Mouse (Mus musculus) megakaryocyte, embryonic 14.5 days (primary cell): Measurements from ENCODE around the gene Cpvl. TPM values are rescaled to one million over a fixed set of nuclear protein-coding genes. Genes with fewer than 3 reads are reported as not detected.

Experiments
- H3K27me3 ChIP-seq: replicated peaks from 2 replicates; pipeline ENCODE3; 2012; ENCODE audit warnings: inconsistent platforms
- H3K36me3 ChIP-seq: replicated peaks from 2 replicates; pipeline ENCODE3; 2012; ENCODE audit warnings: low read length, inconsistent platforms, mixed read lengths
- H3K4me1 ChIP-seq: 2 replicates; pipeline ENCODE4 v1.6.1; 2012; ENCODE audit warnings: inconsistent platforms
- H3K4me3 ChIP-seq: replicated peaks from 2 replicates; pipeline ENCODE3; 2012; ENCODE audit warnings: moderate library complexity, mild to moderate bottlenecking, inconsistent platforms
- H3K9me3 ChIP-seq: 2 replicates; pipeline ENCODE4 v1.6.1; 2012; ENCODE audit warnings: inconsistent platforms
- FLI1 ChIP-seq: IDR thresholded peaks from 2 replicates; pipeline ENCODE4 v1.6.1; 2012; ENCODE audit warnings: low read length, inconsistent platforms, mixed read lengths
- GATA1 ChIP-seq: IDR thresholded peaks from 3 replicates; pipeline ENCODE4 v1.6.1; 2012; ENCODE audit warnings: mixed read lengths, low read length, inconsistent platforms, borderline replicate concordance
- polyA plus RNA-seq: library from polyadenylated mRNA; stranded (reverse); fragments of >175 nt; gene quantifications from 2 replicates; pipeline ENCODE4 v1.2.3, GENCODE M21; 2012; ENCODE audit warnings: low replicate concordance; ENCODE audit not compliant: insufficient read depth

Gene Cpvl
- polyA plus RNA-seq, 1 experiment = not detected

GRCm38 (mm10) chr6:53915347-53915746 lies 63.1 kb downstream of the Cpvl start:
- Histone ChIP-seq H3K27me3 (peaks cover 25% of the 10 kb centered on the region), H3K4me3 (no peak overlapping the region), H3K4me1 (no peaks in the 10 kb centered on the region), H3K9me3 (no peaks in the 10 kb centered on the region), H3K36me3 (no peaks in the 10 kb centered on the region)
- TF ChIP-seq FLI1 = no peak
- TF ChIP-seq GATA1 = no peak

DNA sequence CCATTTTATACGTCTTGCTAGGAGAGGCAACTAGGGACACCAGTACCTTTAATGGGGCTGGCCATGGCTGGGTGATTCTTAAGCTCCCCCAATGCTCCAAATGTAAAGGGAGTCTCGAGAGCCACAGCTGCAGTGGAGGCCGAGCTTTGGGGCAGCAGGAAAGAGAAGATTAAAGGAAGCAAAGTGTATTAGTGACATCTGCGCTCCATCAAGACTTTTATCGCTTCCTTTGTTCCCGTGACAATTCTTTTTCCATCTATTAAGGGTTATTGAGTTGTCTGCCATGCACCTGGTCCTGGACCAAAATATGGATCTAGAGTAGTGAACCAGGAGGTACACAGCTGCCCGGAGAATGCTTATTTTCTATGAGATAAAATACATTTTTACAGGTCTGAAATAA lies 65.3 kb downstream of the Cpvl start:
- TF ChIP-seq FLI1 (no peak), GATA1 (no peak)
- Histone ChIP-seq H3K4me3 (no peak overlapping the region), H3K9me3 (no peaks in the 10 kb centered on the region), H3K36me3 (no peaks in the 10 kb centered on the region), H3K27me3 (peaks cover 42% of the 10 kb centered on the region), H3K4me1 (no peaks in the 10 kb centered on the region)

DNA sequence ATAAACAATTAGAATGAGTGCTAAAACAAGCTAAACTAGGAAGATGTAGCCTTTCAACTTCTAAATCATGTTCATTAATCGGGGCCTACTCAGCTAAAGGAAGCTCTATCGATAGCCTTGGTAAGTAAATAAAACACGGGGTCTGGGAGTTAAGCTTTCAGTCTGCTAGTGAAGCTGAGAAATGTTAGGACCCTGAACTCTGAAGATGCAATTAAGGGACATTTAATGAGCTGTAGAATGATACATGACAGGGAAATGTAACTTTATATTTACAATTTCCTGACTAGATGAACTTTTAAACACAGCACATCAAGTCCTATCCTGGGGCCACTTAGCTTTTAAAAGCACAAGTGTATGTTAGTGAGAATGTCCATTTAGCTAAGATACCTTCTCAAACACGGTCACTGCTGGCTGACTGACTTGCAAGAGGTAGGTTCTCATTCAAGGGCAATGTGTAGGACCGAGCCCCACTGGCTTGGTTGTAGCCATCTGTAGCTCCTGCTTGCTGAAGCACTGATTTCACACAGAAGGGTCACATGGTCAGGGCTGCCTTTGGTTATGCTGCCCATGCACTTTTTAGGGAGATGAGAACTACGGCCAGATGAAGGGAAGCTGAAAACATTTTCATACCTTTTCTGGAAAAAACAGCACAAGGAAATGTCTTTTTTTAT lies 66.2 kb downstream of the Cpvl start:
- TF ChIP-seq GATA1 (no peak), FLI1 (no peak)
- H3K36me3 ChIP-seq = no peaks in the 10 kb centered on the region
- no peaks in the 10 kb centered on the region for H3K9me3 ChIP-seq
- no peaks in the 10 kb centered on the region; the same call in 1 of the 2 replicates for H3K4me1 ChIP-seq
- H3K27me3 ChIP-seq = peaks cover 49% of the 10 kb centered on the region
- no peak overlapping the region for H3K4me3 ChIP-seq

- Histone ChIP-seq H3K27me3 (peaks cover 62% of the 10 kb centered on the region), H3K36me3 (no peaks in the 10 kb centered on the region), H3K4me3 (no peak overlapping the region), H3K9me3 (no peaks in the 10 kb centered on the region), H3K4me1 (peaks cover 10% of the 10 kb centered on the region; the same call in 1 of the 2 replicates)
- TF ChIP-seq GATA1 (no peak), FLI1 (no peak)
Observed at GRCm38 (mm10) chr6:53909986-53910385, 68.5 kb downstream of the Cpvl start.

- TF ChIP-seq FLI1 (no peak), GATA1 (no peak)
- H3K36me3 ChIP-seq = no peaks in the 10 kb centered on the region
- H3K9me3 ChIP-seq = no peaks in the 10 kb centered on the region
- H3K4me3 ChIP-seq = no peak overlapping the region
- H3K27me3 ChIP-seq = peaks cover 64% of the 10 kb centered on the region
- peaks cover 10% of the 10 kb centered on the region; the same call in 1 of the 2 replicates for H3K4me1 ChIP-seq
Observed at GRCm38 (mm10) chr6:53909446-53909845, 69.0 kb downstream of the Cpvl start.

- no peaks in the 10 kb centered on the region for H3K9me3 ChIP-seq
- peaks cover 10% of the 10 kb centered on the region; the same call in 1 of the 2 replicates for H3K4me1 ChIP-seq
- peaks cover 65% of the 10 kb centered on the region for H3K27me3 ChIP-seq
- H3K36me3 ChIP-seq = no peaks in the 10 kb centered on the region
- H3K4me3 ChIP-seq = no peak overlapping the region
- TF ChIP-seq GATA1 (no peak), FLI1 (no peak)
Observed at GRCm38 (mm10) chr6:53906871-53907270, 71.6 kb downstream of the Cpvl start.

- H3K36me3 ChIP-seq = no peaks in the 10 kb centered on the region
- peaks cover 10% of the 10 kb centered on the region; the same call in 1 of the 2 replicates for H3K4me1 ChIP-seq
- H3K27me3 ChIP-seq = peaks cover 62% of the 10 kb centered on the region
- no peak overlapping the region for H3K4me3 ChIP-seq
- no peaks in the 10 kb centered on the region for H3K9me3 ChIP-seq
- TF ChIP-seq GATA1 (no peak), FLI1 (no peak)
Observed at GRCm38 (mm10) chr6:53906051-53906462, 72.4 kb downstream of the Cpvl start.

- TF ChIP-seq FLI1 (no peak), GATA1 (no peak)
- Histone ChIP-seq H3K4me1 (peaks cover 10% of the 10 kb centered on the region; the same call in 1 of the 2 replicates), H3K9me3 (no peaks in the 10 kb centered on the region), H3K36me3 (no peaks in the 10 kb centered on the region), H3K27me3 (peaks cover 65% of the 10 kb centered on the region), H3K4me3 (no peak overlapping the region)
Observed at GRCm38 (mm10) chr6:53905576-53905975, 72.9 kb downstream of the Cpvl start.

- no peaks in the 10 kb centered on the region for H3K9me3 ChIP-seq
- no peak overlapping the region for H3K4me3 ChIP-seq
- TF ChIP-seq GATA1 (no peak), FLI1 (no peak)
Observed at GRCm38 (mm10) chr6:53904703-53905395, 73.6 kb downstream of the Cpvl start.

GRCm38 (mm10) chr6:53904186-53904585 lies 74.3 kb downstream of the Cpvl start:
- H3K4me1 ChIP-seq = peaks cover 10% of the 10 kb centered on the region; the same call in 1 of the 2 replicates
- H3K4me3 ChIP-seq = no peak overlapping the region
- no peaks in the 10 kb centered on the region for H3K36me3 ChIP-seq
- no peaks in the 10 kb centered on the region for H3K9me3 ChIP-seq
- TF ChIP-seq GATA1 (no peak), FLI1 (no peak)
- H3K27me3 ChIP-seq = peaks cover 63% of the 10 kb centered on the region

More at GRCm38 (mm10) chr6:53904703-53905395, 73.6 kb downstream of the Cpvl start:
- Histone ChIP-seq H3K27me3 (peaks cover 63% of the 10 kb centered on the region), H3K36me3 (no peaks in the 10 kb centered on the region), H3K4me1 (peaks cover 10% of the 10 kb centered on the region; the same call in 1 of the 2 replicates)
